Mouse (Mus musculus) liver, embryonic 11.5 days (tissue): Measurements from ENCODE around the gene Negr1. TPM values are rescaled to one million over a fixed set of nuclear protein-coding genes. Genes with fewer than 3 reads are reported as not detected.

Experiments
- ATAC-seq: fragments of 200-750 bp; cut with Nextera tagmentation; replicated peaks from 2 replicates; pipeline ENCODE4 v1.8.0; 2017; ENCODE audit warnings: moderate number of reproducible peaks, mild to moderate bottlenecking, moderate TSS enrichment, moderate library complexity; ENCODE audit not compliant: low FRiP score
- DNase-seq: peaks from one replicate; pipeline ENCODE4 v3.0.0-alpha.2; 2017; ENCODE audit warnings: low spot score
- H3K27ac ChIP-seq: fragments of 300-500 bp; sonication (generic); 2 replicates; pipeline ENCODE4 v1.5.1; 2014; ENCODE audit warnings: mild to moderate bottlenecking, low read depth, low read length, control low read depth
- H3K27me3 ChIP-seq: fragments of 300-500 bp; sonication (generic); replicated peaks from 2 replicates; pipeline ENCODE4 v1.6.1; 2014; ENCODE audit warnings: low read length, mixed read lengths; ENCODE audit not compliant: control insufficient read depth, insufficient read depth
- H3K36me3 ChIP-seq: fragments of 300-500 bp; sonication (generic); 2 replicates; pipeline ENCODE4 v1.6.1; 2014; ENCODE audit warnings: mild to moderate bottlenecking, low read length, moderate library complexity, mixed read lengths; ENCODE audit not compliant: control insufficient read depth, insufficient read depth
- H3K4me1 ChIP-seq: fragments of 300-500 bp; sonication (generic); replicated peaks from 2 replicates; pipeline ENCODE4 v1.6.1; 2014; ENCODE audit warnings: low read length, mixed read lengths; ENCODE audit not compliant: control insufficient read depth, insufficient read depth
- H3K4me2 ChIP-seq: fragments of 300-500 bp; sonication (generic); 2 replicates; pipeline ENCODE4 v1.6.1; 2014; ENCODE audit warnings: mild to moderate bottlenecking, control low read depth, moderate library complexity
- H3K4me3 ChIP-seq: fragments of 300-500 bp; sonication (generic); 2 replicates; pipeline ENCODE4 v1.5.1; 2014; ENCODE audit warnings: low read depth, low read length, control low read depth
- H3K9ac ChIP-seq: fragments of 300-500 bp; sonication (generic); 2 replicates; pipeline ENCODE4 v1.6.1; 2014; ENCODE audit warnings: low read depth, low read length, control low read depth
- H3K9me3 ChIP-seq: fragments of 300-500 bp; sonication (generic); 2 replicates; pipeline ENCODE4 v1.6.1; 2016; ENCODE audit warnings: low read length, inconsistent platforms, mixed read lengths; ENCODE audit not compliant: control insufficient read depth
- WGBS: fragments of 180-500 bp; shearing (Covaris S2); extraction: QIAGEN DNeasy Blood & Tissue Kit; methylation state at CpG from one replicate; pipeline ENCODE4 v1.1.7; 2014; 5-methylcytosine and 5-hydroxymethylcytosine counted together
- polyA plus RNA-seq: library from polyadenylated mRNA; unstranded; fragments of >200 nt; fragmentation: Nextera tagmentation; extraction: Ambion mirVana; gene quantifications from 2 replicates; pipeline ENCODE4 v1.2.1, GENCODE M21; 2014

Gene Negr1
- polyA plus RNA-seq, 1 experiment from 2014 or later = 1.7 TPM

DNA sequence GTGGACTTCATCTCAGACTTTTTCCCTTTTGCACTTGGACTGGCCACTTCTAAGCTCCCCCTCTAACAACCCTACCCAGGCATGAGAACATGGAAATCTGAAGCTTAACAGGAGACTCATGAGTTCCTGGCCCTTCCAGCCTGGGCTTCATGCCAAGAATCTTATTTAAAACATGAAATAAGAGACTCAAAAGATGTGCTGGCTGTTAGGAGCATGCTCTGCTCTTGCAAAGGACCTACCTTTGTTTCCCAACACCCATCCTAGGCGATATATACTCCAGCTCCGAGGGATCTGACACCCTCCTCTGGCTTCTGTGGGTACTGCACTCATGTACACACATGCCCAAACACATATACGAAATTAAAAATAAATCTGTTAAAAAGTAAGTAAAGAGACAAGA lies 797.3 kb downstream of the Negr1 start:
- H3K4me1 ChIP-seq = no peaks in the 10 kb centered on the region
- no peaks in the 10 kb centered on the region for H3K27me3 ChIP-seq
- no peak overlapping the region for H3K4me2 ChIP-seq
- H3K4me3 ChIP-seq = no peak overlapping the region
- ATAC-seq (no peak; the same call in 1 of the 2 replicates), DNase-seq (no peak)
- H3K36me3 ChIP-seq = no peaks in the 10 kb centered on the region
- no peak overlapping the region for H3K27ac ChIP-seq
- H3K9me3 ChIP-seq = no peaks in the 10 kb centered on the region
- WGBS = 56% methylated on average over 3 of the region's 3 CpGs
- H3K9ac ChIP-seq = no peak overlapping the region

DNA sequence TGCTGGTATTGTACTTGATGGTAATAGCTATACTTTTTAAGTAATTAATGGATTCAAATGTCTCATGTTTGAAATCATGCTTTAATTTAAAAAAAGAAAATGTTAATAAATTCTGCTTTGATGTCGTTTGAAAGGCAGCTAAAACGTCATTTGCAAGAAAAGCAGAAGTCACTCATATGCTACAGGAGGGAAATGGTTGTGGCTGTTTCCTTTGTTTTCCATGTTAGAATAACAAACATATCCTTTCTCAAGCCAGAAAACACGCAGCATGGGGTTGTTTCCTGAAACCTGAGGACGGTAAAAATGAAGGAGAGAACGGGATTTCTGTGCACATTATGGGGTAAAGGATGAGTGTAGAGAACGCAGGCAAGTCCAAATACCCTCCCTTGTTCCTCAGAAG lies 798.2 kb downstream of the Negr1 start:
- Histone ChIP-seq H3K9me3 (no peaks in the 10 kb centered on the region), H3K9ac (no peak overlapping the region), H3K4me2 (no peak overlapping the region), H3K36me3 (no peaks in the 10 kb centered on the region), H3K4me1 (no peaks in the 10 kb centered on the region), H3K4me3 (no peak overlapping the region), H3K27ac (no peak overlapping the region), H3K27me3 (no peaks in the 10 kb centered on the region)
- DNase-seq (no peak), ATAC-seq (no peak)
- WGBS = 50% methylated on average over 6 of the region's 6 CpGs
